Mouse (Mus musculus): ENCODE measurements at regions not wholly inside any gene's neighbourhood (a gene's known extent, or its start where the extent isn't known, plus 50 kb on each side); places are given as distances from the start of the nearest gene placed in this dataset.

DNA sequence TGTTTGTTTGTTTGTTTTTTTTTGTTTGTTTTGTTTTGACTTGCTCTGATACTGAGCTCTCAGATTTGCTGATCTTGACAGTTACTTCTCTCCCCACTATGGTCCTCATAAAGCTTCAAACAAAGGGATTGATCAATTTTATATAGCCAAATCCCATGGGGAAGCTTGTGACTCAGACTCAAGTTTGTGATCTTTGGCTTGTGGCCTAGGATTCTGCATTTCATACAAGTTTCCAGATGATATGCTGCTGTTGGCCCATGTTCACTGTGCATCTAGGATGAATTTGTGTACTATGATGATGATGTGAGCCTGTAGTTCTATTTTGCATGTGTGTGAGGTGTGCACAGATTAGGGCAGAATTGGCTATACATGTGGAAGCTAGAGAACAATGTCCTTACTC, 289.7 kb upstream of the Ptger4 start:
- no peaks in the 10 kb centered on the region for H3K4me1 ChIP-seq (replicated peaks; ENCODE audit: control insufficient read depth, insufficient read depth, low read length)
- no peak for TF ChIP-seq CTCF (IDR thresholded peaks at IDR 0.05; ENCODE audit: low read depth)
- H3K36me3 ChIP-seq (ENCODE audit: control insufficient read depth, insufficient read depth): no peaks in the 10 kb centered on the region
- H3K9ac ChIP-seq (ENCODE audit: low read depth, low read length): no peak overlapping the region
- no peak overlapping the region for H3K4me3 ChIP-seq (ENCODE audit: low read depth, low read length)
- no peak overlapping the region for H3K27ac ChIP-seq (ENCODE audit: low read depth, low read length)
- H3K27me3 ChIP-seq (replicated peaks; ENCODE audit: control insufficient read depth, insufficient read depth, low read length): no peaks in the 10 kb centered on the region
- no peak overlapping the region for H3K4me2 ChIP-seq (replicated peaks; ENCODE audit: low read depth)
- no peak for ATAC-seq
- H3K9me3 ChIP-seq (ENCODE audit: control insufficient read depth): no peaks in the 10 kb centered on the region

DNA sequence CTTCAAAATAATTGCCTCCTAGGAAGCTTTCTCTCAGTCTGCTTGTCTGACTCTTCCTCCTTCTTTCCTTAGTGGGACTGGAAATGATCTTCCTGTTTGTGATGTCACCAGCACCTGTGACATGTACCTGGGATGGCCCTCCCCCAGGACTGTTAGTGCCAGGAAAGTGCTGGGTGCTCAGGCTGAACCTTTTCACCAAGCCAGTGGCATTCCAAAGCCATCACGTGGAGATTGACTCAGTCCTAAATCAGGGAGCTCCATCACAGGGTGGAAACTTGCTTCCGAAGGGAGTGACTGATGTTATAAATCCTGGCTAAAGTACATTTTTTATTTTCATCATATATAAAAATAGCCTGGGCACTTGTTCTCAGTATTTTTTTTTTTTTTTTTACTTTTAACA, 293.4 kb upstream of the Ptger4 start:
- Histone ChIP-seq H3K27me3 (replicated peaks; ENCODE audit: control insufficient read depth, insufficient read depth, low read length) (no peaks in the 10 kb centered on the region), H3K4me1 (replicated peaks; ENCODE audit: control insufficient read depth, insufficient read depth, low read length) (no peaks in the 10 kb centered on the region), H3K9me3 (ENCODE audit: control insufficient read depth) (no peaks in the 10 kb centered on the region), H3K4me3 (ENCODE audit: low read depth, low read length) (no peak overlapping the region), H3K36me3 (ENCODE audit: control insufficient read depth, insufficient read depth) (no peaks in the 10 kb centered on the region), H3K9ac (ENCODE audit: low read depth, low read length) (no peak overlapping the region), H3K27ac (ENCODE audit: low read depth, low read length) (no peak overlapping the region), H3K4me2 (replicated peaks; ENCODE audit: low read depth) (no peak overlapping the region)
- ATAC-seq: peak; percentile 60; the same call in 1 of the 2 replicates
- WGBS: 51% methylated on average over 2 of the region's 2 CpGs
- TF ChIP-seq CTCF (IDR thresholded peaks at IDR 0.05; ENCODE audit: low read depth): no peak

GRCm38 (mm10) chr15:5539301-5539928, 295.4 kb upstream of the Ptger4 start:
- no peaks in the 10 kb centered on the region for H3K27me3 ChIP-seq (replicated peaks; ENCODE audit: control insufficient read depth, insufficient read depth, low read length)
- no peak overlapping the region for H3K9ac ChIP-seq (ENCODE audit: low read depth, low read length)
- no peak overlapping the region for H3K4me2 ChIP-seq (replicated peaks; ENCODE audit: low read depth)
- no peak overlapping the region for H3K27ac ChIP-seq (ENCODE audit: low read depth, low read length)
- WGBS: 23% methylated on average over 4 of the region's 4 CpGs
- H3K9me3 ChIP-seq (ENCODE audit: control insufficient read depth): no peaks in the 10 kb centered on the region
- H3K36me3 ChIP-seq (ENCODE audit: control insufficient read depth, insufficient read depth): no peaks in the 10 kb centered on the region
- H3K4me1 ChIP-seq (replicated peaks; ENCODE audit: control insufficient read depth, insufficient read depth, low read length): no peaks in the 10 kb centered on the region
- H3K4me3 ChIP-seq (ENCODE audit: low read depth, low read length): no peak overlapping the region
- TF ChIP-seq CTCF (IDR thresholded peaks at IDR 0.05; ENCODE audit: low read depth): no peak
- peak; percentile 92 for ATAC-seq

DNA sequence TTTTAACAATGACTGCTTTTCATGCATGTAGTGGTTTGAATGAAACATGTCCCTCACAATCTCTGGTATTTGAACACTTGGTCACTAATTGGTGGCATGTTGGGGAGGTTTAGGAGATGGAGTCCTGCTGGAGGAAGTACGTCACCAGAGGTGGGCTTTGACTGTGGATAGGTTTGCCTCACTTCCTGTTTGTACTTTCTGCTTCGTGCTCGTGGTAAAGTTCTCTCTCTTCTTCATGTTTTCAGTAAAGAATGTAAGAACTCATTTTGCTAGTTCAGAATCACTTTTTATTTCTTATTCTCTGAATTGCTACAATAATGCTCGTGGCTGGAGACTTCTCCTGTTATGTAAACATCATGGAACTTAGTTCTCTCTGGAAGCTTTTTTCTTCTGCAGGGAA, 310.5 kb upstream of the Ptger4 start:
- TF ChIP-seq CTCF (IDR thresholded peaks at IDR 0.05; ENCODE audit: low read depth): no peak
- Histone ChIP-seq H3K9ac (ENCODE audit: low read depth, low read length) (no peak overlapping the region), H3K4me1 (replicated peaks; ENCODE audit: control insufficient read depth, insufficient read depth, low read length) (no peaks in the 10 kb centered on the region), H3K27ac (ENCODE audit: low read depth, low read length) (no peak overlapping the region), H3K9me3 (ENCODE audit: control insufficient read depth) (no peaks in the 10 kb centered on the region), H3K4me2 (replicated peaks; ENCODE audit: low read depth) (no peak overlapping the region), H3K4me3 (ENCODE audit: low read depth, low read length) (no peak overlapping the region), H3K27me3 (replicated peaks; ENCODE audit: control insufficient read depth, insufficient read depth, low read length) (no peaks in the 10 kb centered on the region), H3K36me3 (ENCODE audit: control insufficient read depth, insufficient read depth) (no peaks in the 10 kb centered on the region)
- no peak for ATAC-seq
- 73% methylated on average over 4 of the region's 4 CpGs for WGBS

DNA sequence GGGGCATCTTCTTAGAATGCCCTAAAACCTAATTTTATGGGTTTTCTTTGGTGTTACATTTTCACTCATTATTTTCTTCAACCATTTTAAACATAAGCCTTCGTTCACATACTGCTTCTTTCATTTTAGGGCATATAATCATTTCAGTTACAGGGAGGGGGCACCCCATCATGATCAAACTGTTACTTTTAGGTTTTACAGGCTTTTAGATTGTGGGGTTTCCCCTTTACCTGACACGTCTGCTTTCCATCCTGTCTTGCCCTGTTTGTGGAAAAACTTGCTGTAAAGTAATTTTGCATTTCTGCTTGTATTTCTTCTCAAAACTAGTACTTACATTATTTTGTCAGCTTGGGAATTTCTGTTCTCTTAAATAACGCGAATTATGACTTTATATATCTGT, 310.9 kb upstream of the Ptger4 start:
- 81% methylated on average over 4 of the region's 4 CpGs for WGBS
- no peak overlapping the region for H3K4me3 ChIP-seq (ENCODE audit: low read depth, low read length)
- TF ChIP-seq CTCF (IDR thresholded peaks at IDR 0.05; ENCODE audit: low read depth): no peak
- ATAC-seq: no peak
- no peak overlapping the region for H3K4me2 ChIP-seq (replicated peaks; ENCODE audit: low read depth)
- H3K9me3 ChIP-seq (ENCODE audit: control insufficient read depth): no peaks in the 10 kb centered on the region
- no peak overlapping the region for H3K27ac ChIP-seq (ENCODE audit: low read depth, low read length)
- H3K27me3 ChIP-seq (replicated peaks; ENCODE audit: control insufficient read depth, insufficient read depth, low read length): no peaks in the 10 kb centered on the region
- no peaks in the 10 kb centered on the region for H3K36me3 ChIP-seq (ENCODE audit: control insufficient read depth, insufficient read depth)
- H3K4me1 ChIP-seq (replicated peaks; ENCODE audit: control insufficient read depth, insufficient read depth, low read length): no peaks in the 10 kb centered on the region
- H3K9ac ChIP-seq (ENCODE audit: low read depth, low read length): no peak overlapping the region

- H3K27ac ChIP-seq (ENCODE audit: low read depth, low read length): no peak overlapping the region
- H3K27me3 ChIP-seq (replicated peaks; ENCODE audit: control insufficient read depth, insufficient read depth, low read length): no peaks in the 10 kb centered on the region
- no peaks in the 10 kb centered on the region for H3K4me1 ChIP-seq (replicated peaks; ENCODE audit: control insufficient read depth, insufficient read depth, low read length)
- no peak overlapping the region for H3K4me2 ChIP-seq (replicated peaks; ENCODE audit: low read depth)
- 71% methylated on average over 7 of the region's 7 CpGs for WGBS
- ATAC-seq: no peak
- no peak overlapping the region for H3K9ac ChIP-seq (ENCODE audit: low read depth, low read length)
- TF ChIP-seq CTCF (IDR thresholded peaks at IDR 0.05; ENCODE audit: low read depth): no peak
- H3K36me3 ChIP-seq (ENCODE audit: control insufficient read depth, insufficient read depth): no peaks in the 10 kb centered on the region
- no peaks in the 10 kb centered on the region for H3K9me3 ChIP-seq (ENCODE audit: control insufficient read depth)
- no peak overlapping the region for H3K4me3 ChIP-seq (ENCODE audit: low read depth, low read length)
These were observed 311.5 kb upstream of the Ptger4 start for GRCm38 (mm10) chr15:5555381-5556066.

Measured in intestine, postnatal 0 days (tissue).